Mouse (Mus musculus) frontal cortex, postnatal 36 days (tissue): Measurements from ENCODE around the gene Tada3.

Source experiments
- DNase-seq, 2 experiments: peaks; one replicate each; pipeline ENCODE4 v3.0.0; 2022; ENCODE audit warnings: low spot score in 2 of 2

Gene Tada3

DNA sequence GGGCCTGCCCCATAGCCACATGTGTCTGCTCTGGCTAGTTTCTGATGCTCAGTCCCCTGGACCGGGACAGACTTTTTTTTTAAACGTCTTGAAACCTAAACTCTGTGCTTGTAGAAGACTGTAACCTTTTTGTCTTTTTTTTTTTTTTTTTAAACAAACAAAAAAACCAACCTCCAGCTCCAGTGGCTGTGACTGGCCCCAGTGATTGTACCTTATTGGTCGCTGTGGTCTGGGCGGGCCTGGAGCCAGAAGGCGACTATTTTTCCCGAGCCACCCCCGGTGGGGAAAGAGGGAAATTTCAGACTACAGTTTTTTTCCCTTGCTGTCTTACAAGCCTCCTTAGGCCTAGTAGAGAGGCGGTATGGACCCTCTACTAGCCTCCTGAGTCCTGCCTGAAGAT, 11.3 kb upstream of the Tada3 start, which contains the start of gene Ttll3:
Gene Ttll3, plus strand, starts transcription at position 301 of the 400 bp plus-strand sequence.
- no peak for DNase-seq

DNA sequence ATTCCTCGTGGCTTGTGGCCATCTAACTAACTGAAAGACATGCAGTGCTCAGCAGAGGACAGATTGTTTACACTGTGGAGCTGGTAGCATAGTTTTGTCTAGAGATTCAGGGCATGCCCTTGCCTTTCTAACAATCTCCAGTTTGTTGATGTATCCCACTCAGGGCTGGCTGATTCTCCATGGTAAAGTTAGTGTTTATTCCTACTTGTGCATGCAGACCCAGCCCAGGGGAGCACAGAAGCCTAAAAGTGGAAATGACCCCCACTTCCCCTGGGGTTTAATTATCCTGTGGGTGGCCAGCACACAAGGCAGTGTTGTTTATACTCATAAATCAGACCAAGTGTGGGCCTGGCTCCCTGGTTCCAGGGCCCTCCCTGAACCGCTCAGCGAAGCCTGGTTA, 8.3 kb upstream of the Tada3 start:
- DNase-seq: no peak

DNA sequence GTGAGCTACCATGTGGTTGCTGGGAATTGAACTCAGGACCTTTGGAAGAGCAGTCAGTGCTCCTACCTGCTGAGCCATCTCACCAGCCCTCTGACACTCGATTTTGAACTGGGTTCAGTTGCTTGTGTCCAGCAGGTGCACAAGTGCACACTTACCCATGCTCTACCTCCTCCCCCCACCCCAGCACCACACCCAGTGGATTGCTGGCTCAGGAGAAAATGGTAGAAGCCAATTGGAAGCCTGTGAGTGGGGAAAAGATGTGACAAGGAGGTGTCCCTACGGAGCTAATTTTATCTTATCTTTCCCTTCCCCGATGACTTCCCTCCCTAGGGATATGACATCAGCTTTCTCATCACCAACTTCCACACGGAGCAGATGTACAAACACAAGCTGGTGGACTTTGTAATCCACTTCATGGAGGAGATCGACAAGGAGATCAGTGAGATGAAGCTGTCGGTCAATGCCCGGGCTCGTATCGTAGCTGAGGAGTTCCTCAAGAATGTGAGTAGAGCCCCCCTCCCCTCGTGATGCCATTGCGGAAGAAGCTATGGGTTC, 7.6 kb upstream of the Tada3 start:
- DNase-seq: no peak

DNA sequence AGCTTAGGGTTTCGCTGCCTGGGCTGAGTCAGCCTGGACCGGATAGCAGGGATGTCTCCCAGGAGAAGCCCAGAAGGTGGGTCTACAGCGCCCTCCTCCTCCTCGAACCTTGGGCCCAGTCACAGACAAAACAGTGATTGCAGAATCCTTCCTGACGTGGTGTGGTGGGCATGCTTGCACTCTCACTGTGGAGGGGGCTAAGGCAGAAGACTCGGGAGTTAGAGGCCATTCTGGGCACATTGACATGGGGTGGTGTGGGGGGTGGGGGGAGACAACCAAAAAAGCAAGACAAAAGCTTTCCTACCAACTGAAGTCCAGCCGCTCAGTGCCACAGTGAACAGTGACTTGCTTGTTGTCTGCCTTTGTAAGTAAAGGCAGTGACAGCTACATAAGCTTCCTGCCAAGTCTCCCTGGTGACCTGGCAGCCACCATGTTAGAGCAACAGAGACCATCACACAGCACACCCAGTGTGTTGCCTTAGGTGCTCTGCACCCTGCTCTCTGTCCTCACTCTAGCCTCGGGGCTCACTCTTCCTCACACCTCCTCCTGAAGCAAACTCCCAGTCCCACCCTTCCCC, 6.8 kb upstream of the Tada3 start:
- DNase-seq: peak in 1 of 2 experiments; percentile 43

DNA sequence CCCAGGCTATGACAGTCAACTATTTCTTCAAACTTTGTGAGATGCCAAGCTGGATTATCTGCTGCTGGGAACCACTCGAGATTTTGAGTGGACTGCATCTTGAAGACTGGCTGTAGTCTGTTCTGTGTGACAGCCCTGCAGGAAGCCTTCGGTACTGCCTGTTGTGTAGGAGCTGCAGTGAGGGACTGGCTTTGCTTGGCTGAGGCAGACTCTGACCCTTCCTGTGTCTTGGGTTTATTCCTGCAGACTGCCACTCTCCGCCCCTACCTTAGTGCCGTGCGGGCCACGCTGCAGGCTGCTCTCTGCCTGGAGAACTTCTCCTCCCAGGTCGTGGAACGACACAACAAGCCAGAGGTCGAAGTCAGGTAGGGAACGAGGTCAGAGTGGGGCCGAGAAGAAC, 2.8 kb upstream of the Tada3 start:
- DNase-seq: no peak

- no peak for DNase-seq
Observed at GRCm38 (mm10) chr6:113379246-113379645, 1.6 kb upstream of the Tada3 start.

- DNase-seq: no peak
Observed at GRCm38 (mm10) chr6:113377172-113377495, 549 bp downstream of the Tada3 start.

- DNase-seq: no peak
Observed at GRCm38 (mm10) chr6:113373491-113373890, 4.2 kb downstream of the Tada3 start.

- no peak for DNase-seq
Observed at GRCm38 (mm10) chr6:113370194-113370929, 7.3 kb downstream of the Tada3 start.

DNA sequence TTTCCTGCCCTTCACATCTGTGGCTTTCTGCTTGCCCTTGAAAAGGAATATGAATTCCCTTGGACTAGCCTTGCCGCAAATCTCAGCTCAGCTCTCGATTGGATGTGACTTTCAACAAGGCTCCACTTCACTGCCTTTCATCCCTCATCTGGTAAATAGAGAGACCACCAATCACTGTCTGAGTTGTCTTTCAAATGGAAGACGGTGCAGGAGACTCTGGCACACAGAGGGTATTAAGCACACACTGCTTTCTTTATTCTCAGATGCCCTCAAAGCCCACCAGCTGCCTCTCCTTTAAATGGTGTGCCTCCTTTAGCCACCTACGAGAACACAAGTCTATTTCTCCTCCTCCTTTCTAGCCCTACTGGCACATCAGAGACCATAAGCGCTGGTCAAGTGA, 9.1 kb downstream of the Tada3 start:
- DNase-seq: no peak

DNA sequence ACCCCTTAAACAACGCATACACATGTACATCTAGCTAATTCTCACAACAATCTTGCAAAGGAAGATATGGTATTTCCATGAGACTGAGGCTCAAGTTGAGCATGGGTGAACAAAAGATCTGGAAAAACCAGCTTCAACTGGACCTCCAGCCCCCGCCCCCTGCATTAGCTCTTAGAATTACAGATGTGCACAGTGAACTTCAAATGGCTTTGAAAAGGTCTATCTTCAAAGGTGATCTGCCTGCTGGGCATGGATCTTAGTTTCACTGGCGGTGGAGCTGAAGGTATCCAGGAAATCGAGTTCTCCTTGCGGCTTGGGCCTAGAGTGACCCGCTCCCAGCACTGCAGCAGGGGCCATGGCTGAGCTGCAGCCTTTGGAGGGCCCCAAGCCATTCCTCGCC, 9.6 kb downstream of the Tada3 start:
- no peak for DNase-seq

DNA sequence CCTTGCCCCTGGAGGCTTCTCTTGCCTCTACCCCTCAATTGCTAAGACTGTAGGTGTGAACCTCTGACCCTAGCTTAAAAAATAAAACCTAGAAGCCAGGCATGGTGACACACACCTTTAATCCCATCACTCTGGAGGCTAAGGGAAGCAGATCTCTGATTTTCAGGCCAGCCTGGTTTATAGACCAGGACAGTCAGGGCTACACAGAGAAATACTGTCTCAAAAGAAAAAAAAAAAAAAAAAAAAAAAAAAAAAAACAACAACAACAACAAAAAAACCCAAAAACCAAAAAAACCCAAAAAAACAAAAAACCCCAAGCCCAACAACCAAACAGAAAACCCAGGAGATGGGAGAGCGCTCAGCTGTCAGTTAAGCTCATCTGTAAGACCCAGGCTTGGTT, 10.1 kb downstream of the Tada3 start:
- no peak for DNase-seq

GRCm38 (mm10) chr6:113366639-113367038, 11.0 kb downstream of the Tada3 start:
- no peak for DNase-seq

GRCm38 (mm10) chr6:113364518-113365135, 13.1 kb downstream of the Tada3 start:
- no peak for DNase-seq

- DNase-seq: no peak
Observed at GRCm38 (mm10) chr6:113362241-113362640, 15.4 kb downstream of the Tada3 start.

DNA sequence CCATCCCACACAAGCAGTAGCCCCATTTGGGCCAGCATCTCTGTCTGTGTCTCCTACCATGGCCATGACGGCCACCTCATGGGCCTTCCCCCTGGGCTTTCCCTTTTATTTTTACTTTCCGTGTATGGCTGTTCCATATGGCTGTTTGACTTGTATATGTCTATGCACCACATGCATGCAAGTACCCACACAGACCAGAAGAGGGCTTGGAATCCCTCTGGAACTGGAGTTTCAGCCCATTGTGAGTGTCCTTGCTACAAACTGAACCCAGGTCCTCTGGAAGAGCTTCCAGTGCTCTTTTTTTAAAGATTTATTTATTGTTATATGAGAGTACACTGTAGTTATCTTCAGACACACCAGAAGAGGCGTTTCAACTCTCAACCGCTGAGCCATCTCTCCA, 16.2 kb downstream of the Tada3 start:
- no peak for DNase-seq

DNA sequence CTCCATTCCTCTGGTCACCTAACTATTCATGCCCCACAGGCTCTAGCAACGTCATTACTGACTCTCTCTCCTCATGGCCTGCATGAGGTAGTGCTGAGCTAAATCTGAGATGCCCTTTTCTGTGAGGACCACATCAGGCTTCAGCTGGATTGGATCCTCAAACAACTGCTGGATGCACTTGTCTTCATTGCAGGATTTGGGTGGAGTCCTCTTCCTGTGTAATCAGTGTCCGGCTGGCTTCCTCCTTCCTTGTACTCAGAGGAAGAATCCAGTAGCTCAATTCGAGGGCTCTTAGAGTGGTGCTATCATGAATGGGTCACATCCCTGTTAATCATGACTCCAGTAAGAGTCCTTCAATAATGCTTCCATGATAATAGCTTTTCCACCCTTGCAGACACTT, 24.0 kb downstream of the Tada3 start:
- no peak for DNase-seq

- DNase-seq: no peak
Observed at GRCm38 (mm10) chr6:113352820-113353219, 24.9 kb downstream of the Tada3 start.

DNA sequence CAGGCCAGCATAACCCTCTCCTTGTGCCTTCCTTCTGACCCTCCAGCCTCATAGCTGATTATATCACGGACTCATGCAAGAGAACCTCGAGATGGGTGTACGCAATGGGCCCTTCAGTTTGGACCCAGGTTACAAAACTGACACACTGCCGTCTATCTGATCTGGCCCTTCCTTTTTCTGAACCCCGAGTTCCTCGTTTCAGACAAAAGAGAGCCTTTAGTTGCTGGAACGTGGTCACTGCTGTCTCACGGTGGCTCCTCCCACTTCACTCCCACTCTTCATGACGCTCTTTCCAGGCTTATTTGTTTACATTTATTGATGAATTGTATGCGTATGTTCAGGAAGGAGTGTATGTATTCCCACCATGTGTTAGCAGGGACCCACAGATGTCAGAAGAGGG, 26.0 kb downstream of the Tada3 start:
- no peak for DNase-seq

- DNase-seq: no peak
Observed at GRCm38 (mm10) chr6:113351161-113351560, 26.5 kb downstream of the Tada3 start.

DNA sequence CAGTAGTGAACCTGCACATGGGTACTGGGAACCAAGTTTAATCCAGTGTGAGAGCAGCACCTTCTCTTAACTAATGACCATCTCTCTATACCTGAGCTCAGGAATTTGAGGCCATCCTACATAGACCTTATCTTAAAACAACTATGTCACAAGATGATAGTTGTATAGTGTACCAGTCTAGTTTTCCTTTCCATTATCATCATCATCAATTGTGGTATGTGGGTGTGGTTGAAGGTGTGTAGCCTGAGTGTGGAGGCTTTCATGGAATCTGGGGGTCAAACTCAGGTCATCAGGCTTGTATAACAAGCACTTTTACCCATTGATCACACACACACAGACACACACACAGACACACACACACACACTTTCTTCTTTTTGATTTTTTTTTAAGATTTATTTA, 27.1 kb downstream of the Tada3 start:
- DNase-seq: no peak

DNA sequence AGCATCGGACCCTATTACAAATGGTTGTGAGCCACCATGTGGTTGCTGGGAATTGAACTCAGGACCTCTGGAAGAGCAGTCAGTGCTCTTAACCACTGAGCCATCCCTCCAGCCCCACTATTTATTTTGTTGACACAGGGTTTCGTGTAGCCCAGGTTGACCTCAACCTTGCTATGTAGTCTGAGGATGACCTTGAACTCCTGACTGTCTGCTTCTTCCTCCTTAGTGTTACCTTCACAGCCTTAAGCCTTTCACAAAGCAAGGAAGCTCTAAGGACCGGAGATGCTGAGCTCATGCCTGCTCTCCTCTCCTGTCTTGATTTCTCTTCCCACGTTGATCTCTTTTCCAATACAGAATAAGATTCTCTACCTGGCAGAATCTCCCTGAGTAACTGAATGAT, 30.8 kb downstream of the Tada3 start:
- no peak for DNase-seq

DNA sequence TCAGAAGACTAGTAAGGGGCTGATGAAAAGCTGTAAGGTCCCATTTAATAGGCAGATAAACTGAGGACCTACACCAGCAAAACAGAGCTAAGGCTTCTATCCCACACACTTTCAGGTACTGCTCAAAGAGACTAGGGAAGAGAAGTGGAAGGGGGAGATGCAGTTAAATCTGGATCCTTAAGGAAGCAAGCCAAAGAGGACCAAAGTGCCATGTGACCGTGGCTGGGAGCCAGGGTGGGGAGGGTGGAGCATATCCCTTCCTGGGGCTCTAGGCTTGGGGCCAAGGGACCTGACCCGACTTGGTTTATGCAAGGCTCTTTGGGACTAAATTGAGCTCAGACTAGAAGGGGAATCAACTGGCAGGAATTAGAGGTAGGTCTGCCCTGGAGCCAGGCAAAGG, 33.4 kb downstream of the Tada3 start:
- no peak for DNase-seq
